Mouse (Mus musculus): ENCODE measurements around the gene Sdad1. TPM values are rescaled to one million over a fixed set of nuclear protein-coding genes. Genes with fewer than 3 reads are reported as not detected.

Sdad1 gene
- 7.0 and 8.5 TPM in 2 replicates for polyA plus RNA-seq (2021; fragmentation: Nextera tagmentation)
- long read RNA-seq, experiment 1, full-length matches to known transcripts = 14 of 33 reads
- long read RNA-seq, experiment 1, partial matches to known transcripts = 12 of 33 reads
- long read RNA-seq, experiment 1, other reads (novel, unspliced or antisense) = 7 of 33 reads
- long read RNA-seq, experiment 2, full-length matches to known transcripts = 4 of 7 reads
- long read RNA-seq, experiment 2, partial matches to known transcripts = 3 of 7 reads
- long read RNA-seq, experiment 2, other reads (novel, unspliced or antisense) = 0 of 7 reads

GRCm38 (mm10) chr5:92309681-92310511 is at the start of gene Sdad1:
TSS of gene Sdad1 (minus strand) at chr5:92310479.

GRCm38 (mm10) chr5:92348794-92349413 is 38.6 kb upstream of the Sdad1 start, which contains the start of gene Cxcl10:
TSS of gene Cxcl10 (minus strand) at chr5:92348889.

GRCm38 (mm10) chr5:92331635-92332338 is 21.5 kb upstream of the Sdad1 start, which contains the start of gene Art3:
TSS of gene Art3 (plus strand) at chr5:92331827.

GRCm38 (mm10) chr5:92327929-92328328 is 17.6 kb upstream of the Sdad1 start, which contains the start of gene Cxcl9:
TSS of gene Cxcl9 (minus strand) at chr5:92328079.

GRCm38 (mm10) chr5:92277437-92278394 is 32.6 kb downstream of the Sdad1 start, which contains the start of gene Naaa:
TSS of gene Naaa (minus strand) at chr5:92278170.

GRCm38 (mm10) chr5:92256218-92256617 is 54.1 kb downstream of the Sdad1 start, which contains the start of gene Ppef2:
TSS of gene Ppef2 (minus strand) at chr5:92256278.

Other genes starting within 250 kb of the Sdad1 start
- gene G3bp2, start 226.8 kb downstream of the Sdad1 start, polyA plus RNA-seq (2021; fragmentation: Nextera tagmentation) = 197 and 234 TPM in 2 replicates
- 16.7 and 16.8 TPM in 2 replicates for gene Uso1, start 172.5 kb downstream of the Sdad1 start, polyA plus RNA-seq (2021; fragmentation: Nextera tagmentation)
- gene U90926, start 95.1 kb downstream of the Sdad1 start, polyA plus RNA-seq (2021; fragmentation: Nextera tagmentation) = not detected in 2 replicates
- 0.19 and 1.1 TPM in 2 replicates for gene Ppef2, start 54.2 kb downstream of the Sdad1 start, polyA plus RNA-seq (2021; fragmentation: Nextera tagmentation)
- gene Naaa, start 32.3 kb downstream of the Sdad1 start, polyA plus RNA-seq (2021; fragmentation: Nextera tagmentation) = 30.6 and 35.2 TPM in 2 replicates
- gene Cxcl9, start 17.6 kb upstream of the Sdad1 start, polyA plus RNA-seq (2021; fragmentation: Nextera tagmentation) = not detected in 2 replicates
- gene Art3, start 21.3 kb upstream of the Sdad1 start, polyA plus RNA-seq (2021; fragmentation: Nextera tagmentation) = 6.0 and 7.2 TPM in 2 replicates
- gene Cxcl10, start 38.4 kb upstream of the Sdad1 start, polyA plus RNA-seq (2021; fragmentation: Nextera tagmentation) = 0.43 and 1.0 TPM in 2 replicates
- gene Nup54, start 124.7 kb upstream of the Sdad1 start, polyA plus RNA-seq (2021; fragmentation: Nextera tagmentation) = 11.9 and 18.4 TPM in 2 replicates
- gene Scarb2, start 196.4 kb upstream of the Sdad1 start, polyA plus RNA-seq (2021; fragmentation: Nextera tagmentation) = 14.0 and 16.3 TPM in 2 replicates
- gene Fam47e, start 244.6 kb upstream of the Sdad1 start, polyA plus RNA-seq (2021; fragmentation: Nextera tagmentation) = 0.66 and 0.75 TPM in 2 replicates

Measured in left cerebral cortex, adult 6 months (tissue).